Mouse (Mus musculus) bone marrow, adult 2 months (tissue): Measurements from ENCODE around the gene Tmem160.

ENCODE experiments used
- CTCF ChIP-seq: fragments of 200-500 bp; IDR thresholded peaks from 2 replicates; pipeline ENCODE4 v1.5.1; 2011; ENCODE audit warnings: low read length, control low read depth; ENCODE audit not compliant: control insufficient read depth, insufficient read depth
- POLR2A ChIP-seq: fragments of 200-500 bp; IDR thresholded peaks from 2 replicates; pipeline ENCODE4 v1.6.1; 2011; ENCODE audit warnings: low read depth, mild to moderate bottlenecking, control low read depth, low read length, borderline replicate concordance; ENCODE audit not compliant: control insufficient read depth

- TF ChIP-seq CTCF (peak; percentile 94), POLR2A (no peak)
These were observed 26.4 kb upstream of the Tmem160 start for GRCm38 (mm10) chr7:16426129-16426729.
